Comparison of ENCODE assay signal across 8 mouse cellular contexts in the genomic region with DNA sequence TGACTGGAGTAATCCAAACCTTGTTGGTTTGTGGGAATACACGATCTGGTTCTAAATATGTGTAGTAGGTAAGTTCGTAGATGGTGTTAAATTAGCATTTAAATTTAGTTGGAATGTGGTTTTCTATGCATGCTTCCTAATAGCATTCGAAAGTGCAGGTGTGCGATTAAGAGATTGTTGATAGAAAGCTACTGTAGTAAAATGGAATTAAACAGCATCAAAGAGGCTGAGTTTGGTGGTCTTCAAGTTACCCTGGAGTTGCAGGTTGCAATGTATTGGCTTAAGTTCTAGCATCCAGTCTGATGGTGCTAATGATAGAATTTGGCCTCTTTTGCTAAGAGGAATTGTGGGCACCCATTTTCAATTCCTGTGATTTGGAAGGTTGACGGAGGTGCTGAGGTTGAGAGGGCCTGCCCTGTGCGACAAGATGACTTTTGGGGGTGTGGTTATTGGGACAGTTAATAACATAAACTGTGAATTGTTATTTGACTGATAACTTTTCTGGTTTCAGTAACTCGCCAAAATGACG. TPM values are rescaled to one million over a fixed set of nuclear protein-coding genes. Genes with fewer than 3 reads are reported as not detected.
DNase-seq lines count a peak whose midpoint lies in the region; ATAC-seq and TF ChIP-seq lines count a peak whose summit lies in the region.

No protein-coding gene starts in this region.

- 17% methylated on average over 8 of the region's 8 CpGs for WGBS in cerebellum, adult 2 months
- WGBS in neural tube, embryonic 11.5 days = 24% methylated on average over 8 of the region's 8 CpGs
- 19% methylated on average over 8 of the region's 8 CpGs for WGBS in limb, embryonic 14.5 days
- whole genome bisulfite sequencing in stomach, embryonic 15.5 days = 11% methylated on average over 8 of the region's 8 CpGs

- ATAC-seq in neural tube, embryonic 11.5 days (ENCODE audit: insufficient read depth, low FRiP score, low TSS enrichment) = no peak
- ATAC-seq in limb, embryonic 14.5 days (ENCODE audit: low FRiP score, low read depth) = no peak
- ATAC-seq in stomach, embryonic 15.5 days (ENCODE audit: insufficient read depth, low FRiP score, low read depth) = no peak

- H3K27ac ChIP-seq in cerebellum, adult 2 months (ENCODE audit: insufficient read depth, low read length) = no peak overlapping the region
- no peak overlapping the region for H3K27ac ChIP-seq in neural tube, embryonic 11.5 days (ENCODE audit: low read depth, low read length)
- peak overlapping the region; percentile 89; the same call in 1 of the 2 replicates for H3K27ac ChIP-seq in limb, embryonic 14.5 days (replicated peaks; ENCODE audit: low read depth, low read length)
- H3K27ac ChIP-seq in stomach, embryonic 15.5 days = peak overlapping the region; percentile 83; the same call in 1 of the 2 replicates

- H3K4me1 ChIP-seq in cerebellum, adult 2 months (ENCODE audit: control insufficient read depth, insufficient read depth, low read length) = no peaks in the 10 kb centered on the region
- peaks cover 6% of the 10 kb centered on the region; the same call in 1 of the 2 replicates for H3K4me1 ChIP-seq in neural tube, embryonic 11.5 days (ENCODE audit: control insufficient read depth, insufficient read depth, low read length)
- peaks cover 11% of the 10 kb centered on the region; the same call in 1 of the 2 replicates for H3K4me1 ChIP-seq in limb, embryonic 14.5 days (ENCODE audit: control insufficient read depth, insufficient read depth, low read length)
- H3K4me1 ChIP-seq in stomach, embryonic 15.5 days = peaks cover 13% of the 10 kb centered on the region; the same call in 1 of the 2 replicates

- no peaks in the 10 kb centered on the region for H3K27me3 ChIP-seq in cerebellum, adult 2 months (ENCODE audit: control insufficient read depth, insufficient read depth, low read length)
- H3K27me3 ChIP-seq in neural tube, embryonic 11.5 days (ENCODE audit: control insufficient read depth, insufficient read depth, low read length) = no peaks in the 10 kb centered on the region
- H3K27me3 ChIP-seq in limb, embryonic 14.5 days (ENCODE audit: control insufficient read depth, insufficient read depth, low read length) = no peaks in the 10 kb centered on the region
- H3K27me3 ChIP-seq in stomach, embryonic 15.5 days (replicated peaks) = no peaks in the 10 kb centered on the region

- peaks cover 11% of the 10 kb centered on the region for H3K36me3 ChIP-seq in neural tube, embryonic 11.5 days (ENCODE audit: control insufficient read depth, insufficient read depth, low read length)
- H3K36me3 ChIP-seq in limb, embryonic 14.5 days (ENCODE audit: control insufficient read depth, insufficient read depth, low read length) = peaks cover 48% of the 10 kb centered on the region
- peaks cover 30% of the 10 kb centered on the region for H3K36me3 ChIP-seq in stomach, embryonic 15.5 days

- TF ChIP-seq POLR2A in cerebellum, adult 2 months (IDR thresholded peaks at IDR 0.05; ENCODE audit: borderline replicate concordance, insufficient read depth, low read length) = no peak
- no peak for TF ChIP-seq POLR2A in limb, embryonic 14.5 days (IDR thresholded peaks at IDR 0.05; ENCODE audit: borderline replicate concordance, extremely low read depth, insufficient read depth, insufficient read length)

- H3K4me3 ChIP-seq in cerebellum, adult 2 months (replicated peaks; ENCODE audit: insufficient read depth, low read depth, low read length) = peak overlapping the region; percentile 89
- peak overlapping the region; percentile 66 for H3K4me3 ChIP-seq in neural tube, embryonic 11.5 days (ENCODE audit: low read depth, low read length)
- peak overlapping the region; percentile 95 for H3K4me3 ChIP-seq in limb, embryonic 14.5 days (replicated peaks; ENCODE audit: low read length)
- H3K4me3 ChIP-seq in stomach, embryonic 15.5 days (replicated peaks) = peak overlapping the region; percentile 74

- no peak for TF ChIP-seq CTCF in cerebellum, adult 2 months (IDR thresholded peaks at IDR 0.05; ENCODE audit: borderline replicate concordance, insufficient read depth, low read depth, low read length)

- DNase-seq in cerebellum, adult 2 months = no peak
- no peak for DNase-seq in cerebellum, adult 8-10 months
- DNase-seq in neural tube, embryonic 11.5 days (ENCODE audit: low spot score) = no peak
- no peak for DNase-seq in neural tube, embryonic 10.5 days (ENCODE audit: extremely low spot score, low spot score)
- no peak for DNase-seq in limb, embryonic 14.5 days (ENCODE audit: low spot score)
- DNase-seq in adrenal gland, postnatal 10 days = no peak
- DNase-seq in left cerebral cortex, adult 8-10 months (ENCODE audit: low spot score in 2 of 2) = no peak

- H3K9ac ChIP-seq in neural tube, embryonic 11.5 days (ENCODE audit: low read length) = peak overlapping the region; percentile 86
- peak overlapping the region; percentile 96 for H3K9ac ChIP-seq in limb, embryonic 14.5 days (ENCODE audit: low read depth, low read length, severe bottlenecking)
- H3K9ac ChIP-seq in stomach, embryonic 15.5 days = peak overlapping the region; percentile 97

- peak overlapping the region; percentile 60 for H3K4me2 ChIP-seq in neural tube, embryonic 11.5 days (ENCODE audit: low read depth)
- H3K4me2 ChIP-seq in limb, embryonic 14.5 days (replicated peaks; ENCODE audit: low read depth, low read length, severe bottlenecking) = peak overlapping the region; percentile 80
- peak overlapping the region; percentile 64 for H3K4me2 ChIP-seq in stomach, embryonic 15.5 days

- H3K9me3 ChIP-seq in neural tube, embryonic 11.5 days (ENCODE audit: control insufficient read depth, low read length) = no peaks in the 10 kb centered on the region
- H3K9me3 ChIP-seq in limb, embryonic 14.5 days (ENCODE audit: control insufficient read depth, low read length) = no peaks in the 10 kb centered on the region
- H3K9me3 ChIP-seq in stomach, embryonic 15.5 days = no peaks in the 10 kb centered on the region

RNA-seq across cellular contexts. Expression of gene Rpl21, which starts 1.0 kb away (rescaled TPM):
- polyA plus RNA-seq in cerebellum, adult 2 months (2012; rRNA removed) = 269 and 342 TPM in 2 replicates
- 487 and 523 TPM in 2 replicates for polyA plus RNA-seq in neural tube, embryonic 11.5 days (2014; fragmentation: Nextera tagmentation; extraction: Ambion mirVana)
- polyA plus RNA-seq in limb, embryonic 14.5 days (2012; rRNA removed) = 232 and 505 TPM in 2 replicates
- 689 and 720 TPM in 2 replicates for polyA plus RNA-seq in limb, embryonic 14.5 days (2014; fragmentation: Nextera tagmentation; extraction: Ambion mirVana)
- 489 and 511 TPM in 2 replicates for polyA plus RNA-seq in stomach, embryonic 15.5 days (2015; fragmentation: Nextera tagmentation; extraction: Ambion mirVana)
- total RNA-seq in adrenal gland, postnatal 10 days (2021) = 100 to 1,000 TPM; 288 to 299 TPM
- total RNA-seq in left cerebral cortex, adult 8-10 months (2022) = 100 to 1,000 TPM; 131 to 217 (median 174) TPM

RNA-seq across cellular contexts. Expression of gene Rasl11a, which starts 11.1 kb away (rescaled TPM):
- 5.6 and 7.4 TPM in 2 replicates for polyA plus RNA-seq in cerebellum, adult 2 months (2012; rRNA removed)
- 23.0 and 25.0 TPM in 2 replicates for polyA plus RNA-seq in neural tube, embryonic 11.5 days (2014; fragmentation: Nextera tagmentation; extraction: Ambion mirVana)
- 5.9 and 7.8 TPM in 2 replicates for polyA plus RNA-seq in limb, embryonic 14.5 days (2012; rRNA removed)
- polyA plus RNA-seq in limb, embryonic 14.5 days (2014; fragmentation: Nextera tagmentation; extraction: Ambion mirVana) = 8.4 and 9.3 TPM in 2 replicates
- polyA plus RNA-seq in stomach, embryonic 15.5 days (2015; fragmentation: Nextera tagmentation; extraction: Ambion mirVana) = 16.4 and 18.1 TPM in 2 replicates
- 1 to 10 TPM; 8.4 to 9.0 TPM for total RNA-seq in adrenal gland, postnatal 10 days (2021)
- 1 to 10 TPM; 3.2 to 5.9 (median 4.9) TPM for total RNA-seq in left cerebral cortex, adult 8-10 months (2022)

RNA-seq across cellular contexts. Expression of gene Usp12, which starts 38.9 kb away (rescaled TPM):
- 26.5 and 27.0 TPM in 2 replicates for polyA plus RNA-seq in cerebellum, adult 2 months (2012; rRNA removed)
- 12.9 and 13.8 TPM in 2 replicates for polyA plus RNA-seq in neural tube, embryonic 11.5 days (2014; fragmentation: Nextera tagmentation; extraction: Ambion mirVana)
- polyA plus RNA-seq in limb, embryonic 14.5 days (2012; rRNA removed) = 20.1 and 22.8 TPM in 2 replicates
- 11.1 and 13.6 TPM in 2 replicates for polyA plus RNA-seq in limb, embryonic 14.5 days (2014; fragmentation: Nextera tagmentation; extraction: Ambion mirVana)
- polyA plus RNA-seq in stomach, embryonic 15.5 days (2015; fragmentation: Nextera tagmentation; extraction: Ambion mirVana) = 18.9 and 20.8 TPM in 2 replicates
- 10 to 100 TPM; 26.3 to 30.0 TPM for total RNA-seq in adrenal gland, postnatal 10 days (2021)
- 10 to 100 TPM; 50.1 to 58.9 (median 54.3) TPM for total RNA-seq in left cerebral cortex, adult 8-10 months (2022)

Comparison
In these comparisons a context has a peak if more than half of its experiments do, and no peak if none do; other contexts are left out.
1. H3K27ac ChIP-seq: peak in limb, embryonic 14.5 days (single experiment) and stomach, embryonic 15.5 days (single experiment); none in cerebellum, adult 2 months (single experiment) and neural tube, embryonic 11.5 days (single experiment).
2. Peak in every context shown above with its lines, with median percentiles within 50 percentile points of each other: H3K4me3 ChIP-seq, H3K4me2 ChIP-seq and H3K9ac ChIP-seq.